ENCODE assay signal across 9 mouse cellular contexts in the genomic region with DNA sequence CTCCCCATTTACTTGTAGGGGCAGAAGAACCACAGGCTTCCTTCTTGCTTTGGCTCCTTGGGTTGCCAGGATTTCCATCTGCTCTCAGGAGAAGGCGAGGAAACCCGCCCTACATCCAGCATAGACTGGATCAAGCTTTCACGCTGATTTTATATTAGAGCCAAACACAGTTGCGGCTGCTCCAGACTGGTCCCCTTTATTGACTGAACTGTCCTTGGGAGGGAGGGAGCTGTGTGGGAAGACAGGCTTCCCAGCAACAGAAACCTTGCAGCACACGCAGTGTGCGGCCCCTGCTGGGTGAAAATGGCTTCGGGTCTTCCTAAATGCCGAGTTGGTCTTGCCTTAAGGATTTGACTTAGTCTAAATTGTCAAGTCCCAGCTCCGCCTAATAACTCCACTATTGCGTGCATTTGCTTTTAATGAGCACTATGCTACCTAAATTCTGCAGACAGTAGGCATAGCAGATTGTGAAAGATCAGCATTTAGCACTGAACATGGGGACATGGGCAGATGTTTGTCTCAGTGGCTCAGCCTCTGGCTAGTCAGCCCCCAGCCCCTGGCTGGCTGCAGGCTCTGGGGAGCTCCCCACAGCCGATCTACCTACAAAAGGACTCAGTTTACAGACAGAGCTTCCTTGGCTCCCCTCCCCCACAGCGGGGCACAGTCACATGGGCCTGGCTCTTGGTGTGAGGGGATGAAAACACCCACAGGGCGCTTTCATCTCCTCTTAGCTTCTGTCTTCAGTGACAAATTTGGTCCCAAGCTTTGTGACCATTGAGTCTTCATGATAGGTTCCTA.
DNase-seq lines count a peak whose midpoint lies in the region; ATAC-seq lines count a peak whose summit lies in the region.
"Had no signal": no experiment of that assay in that cellular context is flagged by ENCODE, and none has a peak within 500 bp of the region (broad histone marks: within the 10 kb centered on the region; RNA-seq: fewer than 3 reads in every experiment).

No protein-coding gene starts in this region.

- no peaks in the 10 kb centered on the region for H3K36me3 ChIP-seq in heart, embryonic 15.5 days
- H3K36me3 ChIP-seq in neural tube, embryonic 15.5 days, result no peaks in the 10 kb centered on the region

- peak overlapping the region; percentile 57 for H3K4me2 ChIP-seq in heart, embryonic 15.5 days
- H3K4me2 ChIP-seq in neural tube, embryonic 15.5 days, result peak overlapping the region; percentile 48

- H3K9me3 ChIP-seq in heart, embryonic 15.5 days (replicated peaks), result no peaks in the 10 kb centered on the region
- no peaks in the 10 kb centered on the region for H3K9me3 ChIP-seq in neural tube, embryonic 15.5 days (replicated peaks)

- 0 out of 2 replicates have a peak, but pooled peaks have one; percentile 30 for ATAC-seq in heart, embryonic 15.5 days (replicated peaks; ENCODE audit: insufficient number of reproducible peaks, insufficient read depth, low FRiP score, low read depth)
- peak; percentile 78 for ATAC-seq in neural tube, embryonic 15.5 days (ENCODE audit: low FRiP score)
- no peak for ATAC-seq in erythroblast, adult 5-6 weeks (replicated peaks; ENCODE audit: low FRiP score, poor library complexity, severe bottlenecking)
- ATAC-seq: Patski had no signal

- intact Hi-C loops in left cerebral cortex, postnatal 36 days (cut with DNase I), result no loop called here

- H3K27me3 ChIP-seq in heart, embryonic 15.5 days, result no peaks in the 10 kb centered on the region
- no peaks in the 10 kb centered on the region for H3K27me3 ChIP-seq in neural tube, embryonic 15.5 days (replicated peaks)

- peaks cover 10% of the 10 kb centered on the region for H3K4me1 ChIP-seq in heart, embryonic 15.5 days (replicated peaks)
- H3K4me1 ChIP-seq in neural tube, embryonic 15.5 days, result peaks cover 19% of the 10 kb centered on the region

- peak; percentile 21 for DNase-seq in kidney, postnatal 10 days
- DNase-seq in kidney, adult 11 months, result no peak
- peak; percentile 23 for DNase-seq in cerebellum, adult 8-10 months
- DNase-seq in left cerebral cortex, postnatal 36 days (ENCODE audit: low spot score in 2 of 2), result peak; percentile 13 to 22
- no peak for DNase-seq in B cell, adult 2 months

- H3K27ac ChIP-seq in heart, embryonic 15.5 days, result no peak overlapping the region
- peak overlapping the region; percentile 52 for H3K27ac ChIP-seq in neural tube, embryonic 15.5 days (replicated peaks)

- 9% methylated on average over 13 of the region's 13 CpGs for WGBS in heart, embryonic 15.5 days
- 11% methylated on average over 13 of the region's 13 CpGs for WGBS in neural tube, embryonic 15.5 days

- H3K4me3 ChIP-seq in heart, embryonic 15.5 days, result peak overlapping the region; percentile 31
- peak overlapping the region; percentile 15 for H3K4me3 ChIP-seq in neural tube, embryonic 15.5 days (replicated peaks)

- H3K9ac ChIP-seq in heart, embryonic 15.5 days, result no peak overlapping the region
- no peak overlapping the region for H3K9ac ChIP-seq in neural tube, embryonic 15.5 days (replicated peaks)

Comparison
In these comparisons a context has a peak if more than half of its experiments do, and no peak if none do; other contexts are left out.
1. DNase-seq: peak in kidney, postnatal 10 days (single experiment), cerebellum, adult 8-10 months (single experiment) and left cerebral cortex, postnatal 36 days (2 of 2); none in kidney, adult 11 months (single experiment) and B cell, adult 2 months (0 of 2).